Mouse (Mus musculus): ENCODE data around the gene Ngly1. TPM values are rescaled to one million over a fixed set of nuclear protein-coding genes. Genes with fewer than 3 reads are reported as not detected.
"Not testable (repeated sequence)": the region's sequence is repeated elsewhere in the genome, so short reads cannot be mapped to it uniquely, and the experiment has no call there.

Gene Ngly1
- polyA plus RNA-seq, 1 experiment from 2014 or later = 38.7 TPM

- no peak overlapping the region for H3K27ac ChIP-seq
- no peaks in the 10 kb centered on the region for H3K4me1 ChIP-seq
- H3K9me3 ChIP-seq = no peaks in the 10 kb centered on the region
- no peak overlapping the region for H3K4me2 ChIP-seq
- no peak overlapping the region for H3K4me3 ChIP-seq (replicated peaks)
- 0 out of 2 replicates have a peak, but pooled peaks cover 3% of the 10 kb centered on the region for H3K36me3 ChIP-seq
- 62% methylated on average over 1 of the region's 1 CpGs for WGBS
- no peaks in the 10 kb centered on the region for H3K27me3 ChIP-seq (replicated peaks)
- ATAC-seq (ENCODE audit: insufficient read depth, low FRiP score, low read depth) = no peak
- H3K9ac ChIP-seq = no peak overlapping the region
These were observed 63.5 kb downstream of the Ngly1 start for GRCm38 (mm10) chr14:16312599-16312998.

- H3K9me3 ChIP-seq; H3K4me2 ChIP-seq; H3K4me1 ChIP-seq; H3K27me3 ChIP-seq (replicated peaks); H3K9ac ChIP-seq; H3K27ac ChIP-seq; H3K36me3 ChIP-seq; ATAC-seq (ENCODE audit: insufficient read depth, low FRiP score, low read depth); H3K4me3 ChIP-seq (replicated peaks): not testable (repeated sequence)
- 70% methylated on average over 2 of the region's 2 CpGs for WGBS
These were observed 64.0 kb downstream of the Ngly1 start for GRCm38 (mm10) chr14:16313073-16313472.

- Histone ChIP-seq H3K27me3 (replicated peaks) (no peaks in the 10 kb centered on the region), H3K4me3 (replicated peaks) (no peak overlapping the region), H3K4me1 (no peaks in the 10 kb centered on the region), H3K9ac (no peak overlapping the region), H3K9me3 (no peaks in the 10 kb centered on the region), H3K4me2 (no peak overlapping the region), H3K36me3 (0 out of 2 replicates have a peak, but pooled peaks cover 3% of the 10 kb centered on the region), H3K27ac (peak overlapping the region; percentile 42; the same call in 1 of the 2 replicates)
- no peak for ATAC-seq (ENCODE audit: insufficient read depth, low FRiP score, low read depth)
- WGBS = 53% methylated on average over 7 of the region's 7 CpGs
These were observed 64.9 kb downstream of the Ngly1 start for GRCm38 (mm10) chr14:16313936-16314521.

- ATAC-seq (ENCODE audit: insufficient read depth, low FRiP score, low read depth) = no peak; the same call in 1 of the 2 replicates
- no peaks in the 10 kb centered on the region for H3K27me3 ChIP-seq (replicated peaks)
- no peak overlapping the region for H3K4me3 ChIP-seq (replicated peaks)
- H3K4me1 ChIP-seq = no peaks in the 10 kb centered on the region
- H3K4me2 ChIP-seq = no peak overlapping the region
- no peak overlapping the region for H3K9ac ChIP-seq
- 0 out of 2 replicates have a peak, but pooled peaks cover 3% of the 10 kb centered on the region for H3K36me3 ChIP-seq
- 74% methylated on average over 2 of the region's 2 CpGs for WGBS
- H3K27ac ChIP-seq = no peak overlapping the region
- no peaks in the 10 kb centered on the region for H3K9me3 ChIP-seq
These were observed 65.8 kb downstream of the Ngly1 start for GRCm38 (mm10) chr14:16314842-16315241.

GRCm38 (mm10) chr14:16316715-16317114 lies 67.6 kb downstream of the Ngly1 start:
- no peaks in the 10 kb centered on the region for H3K27me3 ChIP-seq (replicated peaks)
- H3K4me1 ChIP-seq = no peaks in the 10 kb centered on the region
- no peak for ATAC-seq (ENCODE audit: insufficient read depth, low FRiP score, low read depth)
- no peaks in the 10 kb centered on the region for H3K9me3 ChIP-seq
- no peak overlapping the region for H3K4me3 ChIP-seq (replicated peaks)
- 0 out of 2 replicates have a peak, but pooled peaks cover 3% of the 10 kb centered on the region for H3K36me3 ChIP-seq
- H3K9ac ChIP-seq = no peak overlapping the region
- WGBS = 58% methylated on average over 1 of the region's 1 CpGs
- no peak overlapping the region for H3K4me2 ChIP-seq
- H3K27ac ChIP-seq = no peak overlapping the region

- no peak for ATAC-seq (ENCODE audit: insufficient read depth, low FRiP score, low read depth)
- Histone ChIP-seq H3K9me3 (no peaks in the 10 kb centered on the region), H3K4me3 (replicated peaks) (no peak overlapping the region), H3K4me1 (no peaks in the 10 kb centered on the region), H3K27me3 (replicated peaks) (no peaks in the 10 kb centered on the region), H3K9ac (no peak overlapping the region), H3K4me2 (no peak overlapping the region), H3K36me3 (0 out of 2 replicates have a peak, but pooled peaks cover 2% of the 10 kb centered on the region), H3K27ac (no peak overlapping the region)
- WGBS = 85% methylated on average over 2 of the region's 2 CpGs
These were observed 70.7 kb downstream of the Ngly1 start for GRCm38 (mm10) chr14:16319818-16320217.

- H3K4me2 ChIP-seq = no peak overlapping the region
- no peaks in the 10 kb centered on the region for H3K9me3 ChIP-seq
- no peak overlapping the region for H3K4me3 ChIP-seq (replicated peaks)
- no peak for ATAC-seq (ENCODE audit: insufficient read depth, low FRiP score, low read depth)
- H3K9ac ChIP-seq = no peak overlapping the region
- no peak overlapping the region for H3K27ac ChIP-seq
- H3K36me3 ChIP-seq = no peaks in the 10 kb centered on the region
- H3K27me3 ChIP-seq (replicated peaks) = no peaks in the 10 kb centered on the region
- 79% methylated on average over 4 of the region's 4 CpGs for WGBS
- H3K4me1 ChIP-seq = no peaks in the 10 kb centered on the region
These were observed 75.3 kb downstream of the Ngly1 start for GRCm38 (mm10) chr14:16324394-16324793.

- Histone ChIP-seq H3K4me1 (no peaks in the 10 kb centered on the region), H3K27me3 (replicated peaks) (no peaks in the 10 kb centered on the region), H3K36me3 (no peaks in the 10 kb centered on the region), H3K9ac (no peak overlapping the region), H3K4me3 (replicated peaks) (no peak overlapping the region), H3K27ac (no peak overlapping the region), H3K9me3 (no peaks in the 10 kb centered on the region), H3K4me2 (no peak overlapping the region)
- 31% methylated on average over 1 of the region's 1 CpGs for WGBS
- no peak for ATAC-seq (ENCODE audit: insufficient read depth, low FRiP score, low read depth)
These were observed 76.1 kb downstream of the Ngly1 start for GRCm38 (mm10) chr14:16325208-16325607.

- ATAC-seq (ENCODE audit: insufficient read depth, low FRiP score, low read depth) = peak; percentile 78
- H3K36me3 ChIP-seq = no peaks in the 10 kb centered on the region
- 12% methylated on average over 2 of the region's 2 CpGs for WGBS
- H3K4me2 ChIP-seq = no peak overlapping the region
- H3K9me3 ChIP-seq = no peaks in the 10 kb centered on the region
- H3K9ac ChIP-seq = no peak overlapping the region
- no peak overlapping the region for H3K4me3 ChIP-seq (replicated peaks)
- peak overlapping the region; percentile 46; the same call in 1 of the 2 replicates for H3K27ac ChIP-seq
- no peaks in the 10 kb centered on the region for H3K4me1 ChIP-seq
- no peaks in the 10 kb centered on the region for H3K27me3 ChIP-seq (replicated peaks)
These were observed 79.5 kb downstream of the Ngly1 start for GRCm38 (mm10) chr14:16328531-16328930.

- H3K27me3 ChIP-seq (replicated peaks) = no peaks in the 10 kb centered on the region
- H3K4me3 ChIP-seq (replicated peaks) = no peak overlapping the region
- 47% methylated on average over 5 of the region's 5 CpGs for WGBS
- no peak for ATAC-seq (ENCODE audit: insufficient read depth, low FRiP score, low read depth)
- H3K4me1 ChIP-seq = no peaks in the 10 kb centered on the region
- H3K27ac ChIP-seq = peak overlapping the region; percentile 46; the same call in 1 of the 2 replicates
- H3K9me3 ChIP-seq = no peaks in the 10 kb centered on the region
- no peaks in the 10 kb centered on the region for H3K36me3 ChIP-seq
- no peak overlapping the region for H3K9ac ChIP-seq
- no peak overlapping the region for H3K4me2 ChIP-seq
These were observed 79.9 kb downstream of the Ngly1 start for GRCm38 (mm10) chr14:16328959-16329480.

- Histone ChIP-seq H3K27ac (no peak overlapping the region), H3K9me3 (no peaks in the 10 kb centered on the region), H3K9ac (no peak overlapping the region), H3K4me3 (replicated peaks) (no peak overlapping the region), H3K27me3 (replicated peaks) (no peaks in the 10 kb centered on the region), H3K4me1 (no peaks in the 10 kb centered on the region), H3K36me3 (no peaks in the 10 kb centered on the region), H3K4me2 (no peak overlapping the region)
- ATAC-seq (ENCODE audit: insufficient read depth, low FRiP score, low read depth) = no peak
- WGBS = 51% methylated on average over 3 of the region's 3 CpGs
These were observed 80.7 kb downstream of the Ngly1 start for GRCm38 (mm10) chr14:16329756-16330155.

GRCm38 (mm10) chr14:16334260-16334659 lies 85.2 kb downstream of the Ngly1 start:
- no peak for ATAC-seq (ENCODE audit: insufficient read depth, low FRiP score, low read depth)
- Histone ChIP-seq H3K4me3 (replicated peaks) (no peak overlapping the region), H3K4me2 (no peak overlapping the region), H3K27ac (no peak overlapping the region), H3K27me3 (replicated peaks) (no peaks in the 10 kb centered on the region), H3K9ac (no peak overlapping the region), H3K36me3 (no peaks in the 10 kb centered on the region), H3K9me3 (no peaks in the 10 kb centered on the region), H3K4me1 (no peaks in the 10 kb centered on the region)
- 83% methylated on average over 3 of the region's 3 CpGs for WGBS
